Mouse (Mus musculus): Measurements from ENCODE around the gene Slc17a7. TPM values are rescaled to one million over a fixed set of nuclear protein-coding genes. Genes with fewer than 3 reads are reported as not detected.

Gene Slc17a7
- total RNA-seq (2014; fragmentation: Nextera tagmentation) (not detected in 2 replicates), total RNA-seq (2017) (0.06 and 0.11 TPM in 2 replicates), polyA plus RNA-seq (2012) (0.02 and 0.08 TPM in 2 replicates)

DNA sequence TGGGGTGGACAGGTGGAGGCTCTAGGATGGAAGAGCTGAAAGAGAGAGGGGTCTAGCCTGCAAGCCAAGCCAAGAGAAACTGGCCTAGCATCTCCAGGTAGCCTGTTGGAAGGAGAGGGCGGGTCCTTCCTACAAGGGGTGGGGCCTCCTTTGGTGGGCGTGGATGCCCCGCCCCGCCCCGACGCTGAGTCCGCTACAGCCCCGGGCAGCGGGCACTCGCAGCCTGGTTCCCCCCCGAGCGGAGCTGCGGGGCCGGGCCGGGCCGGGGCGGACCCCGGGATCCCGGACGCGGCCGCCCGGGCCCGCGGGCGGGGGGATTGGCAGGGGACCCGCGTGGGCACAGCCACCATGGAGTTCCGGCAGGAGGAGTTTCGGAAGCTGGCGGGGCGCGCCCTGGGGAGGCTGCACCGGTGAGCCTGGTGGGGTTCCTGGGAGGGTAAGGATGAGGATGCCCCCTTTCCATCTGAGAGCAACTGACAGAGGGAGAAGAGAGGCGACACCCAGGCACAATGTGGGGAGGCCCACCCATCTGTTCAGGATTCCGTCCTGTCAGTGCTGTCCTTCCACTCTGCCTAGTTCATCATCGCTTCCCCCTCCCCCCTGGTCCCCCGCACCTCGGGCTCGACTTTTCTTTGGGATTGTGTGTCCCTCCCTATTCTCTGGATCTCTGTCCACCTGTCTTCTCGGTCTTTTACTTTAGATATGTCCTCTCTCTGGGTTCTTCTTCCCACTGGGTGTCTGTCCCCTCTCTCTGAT is at the start of gene Slc17a7:
Slc17a7 (plus strand) TSS at position 215 of the 756 bp plus-strand sequence.
- Histone ChIP-seq H3K36me3 (replicated peaks) (peaks cover 23% of the 10 kb centered on the region), H3K4me1 (ENCODE audit: insufficient read depth, low read depth, low read length) (peaks cover 31% of the 10 kb centered on the region), H3K9me3 (replicated peaks) (peaks cover 5% of the 10 kb centered on the region), H3K4me3 (ENCODE audit: low read depth, low read length) (peak within 1 kb of the TSS; percentile 60), H3K27me3 (ENCODE audit: insufficient read depth, low read length) (peaks cover 61% of the 10 kb centered on the region)
- no peak for TF ChIP-seq POLR2AphosphoS5 (IDR thresholded peaks at IDR 0.05; ENCODE audit: insufficient replicate concordance, low read depth, low read length)
- no peak for ATAC-seq (ENCODE audit: extremely low read depth, insufficient number of reproducible peaks, low FRiP score, poor library complexity, severe bottlenecking)
- no peak for DNase-seq (ENCODE audit: low spot score)

DNA sequence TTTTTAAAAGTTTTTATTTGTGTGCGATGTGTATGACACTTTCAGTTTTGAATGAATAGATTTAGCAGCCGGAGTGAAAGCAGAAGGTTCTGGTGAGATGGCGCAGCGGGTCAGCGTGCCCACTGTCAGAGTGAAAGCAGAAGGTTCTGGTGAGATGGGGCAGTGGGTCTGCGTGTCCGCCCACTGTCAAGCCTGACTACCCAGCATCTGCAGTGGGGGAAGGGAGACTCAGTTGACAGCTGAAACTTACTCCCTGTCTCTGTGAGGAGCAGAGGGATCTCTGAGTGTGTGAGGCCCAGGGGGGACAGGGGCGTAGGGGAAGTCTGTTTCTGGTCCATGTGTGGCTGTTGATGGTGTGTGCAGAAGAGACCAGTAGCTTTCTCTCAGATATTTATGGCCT is 46.2 kb upstream of the Slc17a7 start:
- Histone ChIP-seq H3K4me3 (ENCODE audit: low read depth, low read length) (no peak overlapping the region), H3K27me3 (ENCODE audit: insufficient read depth, low read length) (no peaks in the 10 kb centered on the region), H3K4me1 (ENCODE audit: insufficient read depth, low read depth, low read length) (peaks cover 71% of the 10 kb centered on the region), H3K9me3 (replicated peaks) (no peaks in the 10 kb centered on the region), H3K36me3 (replicated peaks) (peaks cover 51% of the 10 kb centered on the region)
- TF ChIP-seq CTCF (IDR thresholded peaks at IDR 0.05; ENCODE audit: low read depth, low read length) (no peak), TAL1 (conservative IDR thresholded peaks at IDR 0.05; ENCODE audit: low read depth, low read length) (no peak), GATA2 (IDR thresholded peaks at IDR 0.05; ENCODE audit: borderline replicate concordance, low read depth, low read length) (no peak), POLR2AphosphoS5 (IDR thresholded peaks at IDR 0.05; ENCODE audit: insufficient replicate concordance, low read depth, low read length) (no peak), GATA1 (IDR thresholded peaks at IDR 0.05; ENCODE audit: borderline replicate concordance, low read length) (no peak)
- ATAC-seq (ENCODE audit: extremely low read depth, insufficient number of reproducible peaks, low FRiP score, poor library complexity, severe bottlenecking) (no peak), DNase-seq (ENCODE audit: low spot score) (no peak)

DNA sequence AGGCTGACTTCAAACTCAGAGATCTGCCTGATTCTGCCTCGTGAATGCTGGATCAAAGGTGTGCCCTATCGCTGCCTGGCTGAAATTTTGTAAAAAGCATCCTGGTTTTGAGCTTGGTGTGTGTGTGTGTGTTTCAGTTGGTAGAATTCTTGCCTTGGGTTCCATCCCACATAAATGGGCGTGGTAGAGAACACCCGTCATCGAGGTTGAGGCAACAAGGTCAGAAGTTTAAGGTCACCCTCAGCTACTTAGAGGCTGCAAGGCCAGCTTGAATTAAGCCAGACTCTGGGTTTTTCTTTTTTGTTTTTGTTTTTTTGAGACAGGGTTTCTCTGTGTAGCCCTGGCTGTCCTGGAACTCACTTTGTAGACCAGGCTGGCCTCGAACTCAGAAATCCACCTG is 45.4 kb upstream of the Slc17a7 start:
- ATAC-seq (ENCODE audit: extremely low read depth, insufficient number of reproducible peaks, low FRiP score, poor library complexity, severe bottlenecking) (no peak), DNase-seq (ENCODE audit: low spot score) (no peak)
- no peak overlapping the region for H3K4me3 ChIP-seq (ENCODE audit: low read depth, low read length)
- no peaks in the 10 kb centered on the region for H3K9me3 ChIP-seq (replicated peaks)
- no peaks in the 10 kb centered on the region for H3K27me3 ChIP-seq (ENCODE audit: insufficient read depth, low read length)
- peaks cover 59% of the 10 kb centered on the region for H3K36me3 ChIP-seq (replicated peaks)
- TF ChIP-seq GATA2 (IDR thresholded peaks at IDR 0.05; ENCODE audit: borderline replicate concordance, low read depth, low read length): no peak
- TF ChIP-seq CTCF (IDR thresholded peaks at IDR 0.05; ENCODE audit: low read depth, low read length): no peak
- no peak for TF ChIP-seq POLR2AphosphoS5 (IDR thresholded peaks at IDR 0.05; ENCODE audit: insufficient replicate concordance, low read depth, low read length)
- no peak for TF ChIP-seq GATA1 (IDR thresholded peaks at IDR 0.05; ENCODE audit: borderline replicate concordance, low read length)
- TF ChIP-seq TAL1 (conservative IDR thresholded peaks at IDR 0.05; ENCODE audit: low read depth, low read length): no peak
- H3K4me1 ChIP-seq (ENCODE audit: insufficient read depth, low read depth, low read length): peaks cover 71% of the 10 kb centered on the region

DNA sequence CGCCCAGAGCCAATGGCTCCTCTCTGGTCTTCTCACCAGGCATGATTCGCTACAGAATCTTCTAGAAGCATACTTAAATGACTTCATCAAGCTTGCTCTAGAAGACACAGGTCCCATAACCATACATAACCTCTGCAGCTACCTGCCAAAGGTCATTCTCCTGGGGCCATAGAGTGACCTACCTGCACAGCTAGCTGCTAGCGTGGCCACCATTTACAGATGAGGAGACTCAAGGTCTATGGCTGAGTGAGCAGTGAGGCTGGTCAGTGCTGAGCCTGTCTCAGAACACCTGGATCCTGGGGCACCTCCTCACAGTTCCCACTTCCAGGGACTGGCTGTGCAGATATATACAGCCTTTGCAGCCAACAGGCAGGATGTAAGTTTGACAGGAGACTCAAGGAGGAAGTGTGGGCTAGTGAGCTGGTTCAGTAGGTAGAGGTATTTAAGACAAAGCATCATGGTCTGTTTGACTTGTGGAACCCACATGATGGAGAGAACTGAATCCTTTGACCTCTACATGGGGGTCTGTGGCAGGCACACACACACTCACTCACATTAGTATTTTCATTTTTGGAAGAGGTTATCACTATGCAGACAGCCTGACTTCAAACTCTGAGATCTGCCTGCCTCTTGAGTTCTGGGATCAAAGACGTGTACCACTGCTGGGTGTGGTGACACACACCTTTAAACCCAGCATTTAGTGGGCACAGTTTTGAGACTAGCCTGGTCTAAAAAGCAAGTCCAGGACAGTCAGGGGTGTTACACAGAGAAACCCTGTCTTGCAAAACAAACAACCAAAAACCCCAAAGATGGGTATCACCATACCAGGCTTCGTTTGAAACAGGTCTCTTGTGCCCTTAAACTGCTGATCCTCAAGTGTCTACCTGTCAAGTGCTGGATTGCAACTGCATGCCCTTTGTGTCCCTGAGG is 43.7 kb upstream of the Slc17a7 start:
- Histone ChIP-seq H3K27me3 (ENCODE audit: insufficient read depth, low read length) (no peaks in the 10 kb centered on the region), H3K4me3 (ENCODE audit: low read depth, low read length) (no peak overlapping the region), H3K36me3 (replicated peaks) (peaks cover 69% of the 10 kb centered on the region), H3K9me3 (replicated peaks) (no peaks in the 10 kb centered on the region), H3K4me1 (ENCODE audit: insufficient read depth, low read depth, low read length) (peaks cover 70% of the 10 kb centered on the region)
- ATAC-seq (ENCODE audit: extremely low read depth, insufficient number of reproducible peaks, low FRiP score, poor library complexity, severe bottlenecking): no peak
- no peak for DNase-seq (ENCODE audit: low spot score)
- no peak for TF ChIP-seq TAL1 (conservative IDR thresholded peaks at IDR 0.05; ENCODE audit: low read depth, low read length)
- TF ChIP-seq CTCF (IDR thresholded peaks at IDR 0.05; ENCODE audit: low read depth, low read length): no peak
- TF ChIP-seq GATA1 (IDR thresholded peaks at IDR 0.05; ENCODE audit: borderline replicate concordance, low read length): no peak
- TF ChIP-seq POLR2AphosphoS5 (IDR thresholded peaks at IDR 0.05; ENCODE audit: insufficient replicate concordance, low read depth, low read length): peak; percentile 25; the same call in 1 of the 2 replicates
- TF ChIP-seq GATA2 (IDR thresholded peaks at IDR 0.05; ENCODE audit: borderline replicate concordance, low read depth, low read length): no peak

DNA sequence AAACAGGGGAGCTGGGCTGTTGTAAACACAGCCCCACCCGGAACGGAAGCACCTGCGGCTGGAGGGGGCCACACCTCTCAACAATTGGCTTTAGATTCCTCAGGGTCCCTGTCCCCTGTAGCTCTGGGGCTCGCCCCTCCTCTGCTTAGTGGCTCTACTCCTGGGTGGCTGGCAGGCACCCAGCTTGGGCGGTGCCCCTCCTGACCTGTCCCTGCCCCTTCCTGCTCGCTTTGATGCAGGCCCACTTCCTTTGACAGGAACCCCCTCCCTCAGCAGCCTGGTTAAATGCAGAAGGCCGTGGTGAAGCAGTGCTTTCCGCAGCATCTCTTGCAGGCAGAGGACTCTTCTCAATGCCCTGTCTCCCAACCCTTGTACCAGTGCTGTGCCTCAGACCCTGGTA is 42.3 kb upstream of the Slc17a7 start:
- Histone ChIP-seq H3K27me3 (ENCODE audit: insufficient read depth, low read length) (no peaks in the 10 kb centered on the region), H3K9me3 (replicated peaks) (no peaks in the 10 kb centered on the region), H3K36me3 (replicated peaks) (peaks cover 83% of the 10 kb centered on the region), H3K4me3 (ENCODE audit: low read depth, low read length) (peak overlapping the region; percentile 92; the same call in 1 of the 2 replicates), H3K4me1 (ENCODE audit: insufficient read depth, low read depth, low read length) (peaks cover 80% of the 10 kb centered on the region)
- ATAC-seq (ENCODE audit: extremely low read depth, insufficient number of reproducible peaks, low FRiP score, poor library complexity, severe bottlenecking) (no peak), DNase-seq (ENCODE audit: low spot score) (no peak)
- TF ChIP-seq TAL1 (conservative IDR thresholded peaks at IDR 0.05; ENCODE audit: low read depth, low read length) (no peak), GATA2 (IDR thresholded peaks at IDR 0.05; ENCODE audit: borderline replicate concordance, low read depth, low read length) (no peak), CTCF (IDR thresholded peaks at IDR 0.05; ENCODE audit: low read depth, low read length) (no peak), GATA1 (IDR thresholded peaks at IDR 0.05; ENCODE audit: borderline replicate concordance, low read length) (no peak), POLR2AphosphoS5 (IDR thresholded peaks at IDR 0.05; ENCODE audit: insufficient replicate concordance, low read depth, low read length) (no peak)

DNA sequence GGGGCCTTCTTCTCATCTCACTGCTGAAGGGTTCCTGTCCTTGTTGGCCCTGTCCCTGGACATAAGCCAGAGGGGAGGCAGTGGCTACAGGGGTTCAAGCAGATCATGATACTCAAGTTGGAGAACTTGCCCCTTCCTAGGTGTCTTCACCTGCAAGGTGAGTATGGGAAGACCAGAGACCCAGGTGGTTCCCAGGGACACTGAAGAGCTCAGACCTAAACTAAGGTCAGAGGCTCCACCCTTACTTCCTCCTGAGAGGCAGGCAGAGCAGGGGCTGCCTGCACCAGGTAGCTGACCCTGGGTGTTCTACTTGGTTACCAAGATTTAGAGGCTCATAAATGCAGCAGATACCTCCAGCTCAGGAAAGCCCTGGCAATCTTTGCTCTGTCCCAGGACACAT is 41.8 kb upstream of the Slc17a7 start:
- Histone ChIP-seq H3K27me3 (ENCODE audit: insufficient read depth, low read length) (no peaks in the 10 kb centered on the region), H3K36me3 (replicated peaks) (peaks cover 88% of the 10 kb centered on the region), H3K9me3 (replicated peaks) (no peaks in the 10 kb centered on the region), H3K4me3 (ENCODE audit: low read depth, low read length) (peak overlapping the region; percentile 92; the same call in 1 of the 2 replicates), H3K4me1 (ENCODE audit: insufficient read depth, low read depth, low read length) (peaks cover 85% of the 10 kb centered on the region)
- ATAC-seq (ENCODE audit: extremely low read depth, insufficient number of reproducible peaks, low FRiP score, poor library complexity, severe bottlenecking) (no peak), DNase-seq (ENCODE audit: low spot score) (no peak)
- no peak for TF ChIP-seq GATA2 (IDR thresholded peaks at IDR 0.05; ENCODE audit: borderline replicate concordance, low read depth, low read length)
- TF ChIP-seq GATA1 (IDR thresholded peaks at IDR 0.05; ENCODE audit: borderline replicate concordance, low read length): no peak
- TF ChIP-seq TAL1 (conservative IDR thresholded peaks at IDR 0.05; ENCODE audit: low read depth, low read length): no peak
- TF ChIP-seq CTCF (IDR thresholded peaks at IDR 0.05; ENCODE audit: low read depth, low read length): no peak
- TF ChIP-seq POLR2AphosphoS5 (IDR thresholded peaks at IDR 0.05; ENCODE audit: insufficient replicate concordance, low read depth, low read length): no peak

Measured in G1E (cell line).